Mouse (Mus musculus): Measurements from ENCODE around the gene Tlk1. TPM values are rescaled to one million over a fixed set of nuclear protein-coding genes. Genes with fewer than 3 reads are reported as not detected.
A peak's percentile ranks its signal among the peaks of the same experiment; 100 is the strongest.
"Not testable (repeated sequence)": the region's sequence is repeated elsewhere in the genome, so short reads cannot be mapped to it uniquely, and the experiment has no call there.

Tlk1 gene
- total RNA-seq, 2 experiments from 2014 or later = 48.2 to 64.3 TPM

DNA sequence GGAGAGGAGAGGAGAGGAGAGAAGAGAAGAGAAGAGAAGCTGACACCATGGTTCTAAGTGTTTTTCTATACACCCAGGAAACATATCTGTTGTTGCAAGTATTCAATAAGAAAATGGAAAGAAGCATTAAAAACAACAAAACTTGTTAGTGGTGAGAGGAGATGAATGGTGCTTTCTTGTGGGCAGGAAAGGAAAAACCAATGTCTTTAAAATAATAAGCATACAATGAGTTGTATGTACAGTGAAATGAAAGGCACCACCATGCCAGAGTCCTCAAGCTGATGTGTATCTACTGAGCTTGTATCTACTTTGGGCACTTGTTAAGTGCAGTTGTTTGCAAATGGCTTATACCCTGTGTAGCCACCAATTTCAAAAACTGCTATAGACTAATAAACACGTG lies 7.7 kb upstream of the Tlk1 start:
- no peak for DNase-seq

DNA sequence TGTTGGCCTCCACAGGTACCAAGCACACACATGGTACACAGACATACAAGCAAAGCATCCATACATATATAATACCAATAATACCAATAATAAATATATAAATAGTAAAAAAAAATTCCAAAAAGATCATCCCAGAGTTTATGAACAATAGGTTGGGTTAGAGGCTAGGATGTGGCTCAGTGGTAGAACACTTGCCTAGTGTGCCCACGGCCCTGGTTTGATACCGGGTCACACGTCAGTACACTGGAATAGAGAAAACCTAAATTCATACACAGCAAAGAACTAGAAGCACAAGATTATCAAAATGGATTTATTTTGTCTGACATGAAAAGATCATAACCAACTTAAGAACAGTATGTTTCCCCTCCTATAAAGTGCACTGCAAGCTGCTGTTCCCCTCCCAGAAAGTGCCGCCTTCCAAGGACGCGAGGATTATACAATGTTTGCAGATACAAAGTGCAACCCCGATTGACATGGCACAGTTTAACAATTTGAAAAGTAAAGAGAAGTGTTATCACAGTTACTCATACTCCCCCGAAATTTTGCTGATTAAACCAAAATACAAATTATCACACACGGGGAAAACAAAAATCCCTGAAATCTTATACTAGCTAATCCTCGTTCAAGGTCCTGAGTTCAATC lies 6.3 kb upstream of the Tlk1 start:
- DNase-seq = no peak

DNA sequence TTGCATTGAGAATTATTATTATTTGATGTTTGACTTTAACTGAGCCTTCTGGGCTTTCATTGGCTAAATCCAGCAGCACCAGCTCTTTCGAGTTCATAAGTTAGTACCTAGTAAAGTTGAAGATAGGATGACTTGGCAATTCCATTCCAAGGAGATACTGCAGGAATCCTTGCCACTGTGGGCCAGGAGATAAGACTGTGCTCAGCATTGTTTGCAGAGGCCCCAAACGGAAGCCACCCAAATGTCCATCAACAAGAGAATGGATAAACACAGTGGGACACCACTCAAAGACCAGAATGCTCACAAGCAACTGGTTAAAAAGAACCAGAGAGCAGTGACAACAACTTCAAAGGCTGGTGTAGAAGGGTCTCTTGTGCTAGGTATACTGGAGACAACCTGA lies 5.2 kb upstream of the Tlk1 start:
- no peak for DNase-seq

GRCm38 (mm10) chr2:70829946-70830610 lies 4.5 kb upstream of the Tlk1 start:
- DNase-seq = no peak

GRCm38 (mm10) chr2:70827780-70828179 lies 2.3 kb upstream of the Tlk1 start:
- no peak for DNase-seq

DNA sequence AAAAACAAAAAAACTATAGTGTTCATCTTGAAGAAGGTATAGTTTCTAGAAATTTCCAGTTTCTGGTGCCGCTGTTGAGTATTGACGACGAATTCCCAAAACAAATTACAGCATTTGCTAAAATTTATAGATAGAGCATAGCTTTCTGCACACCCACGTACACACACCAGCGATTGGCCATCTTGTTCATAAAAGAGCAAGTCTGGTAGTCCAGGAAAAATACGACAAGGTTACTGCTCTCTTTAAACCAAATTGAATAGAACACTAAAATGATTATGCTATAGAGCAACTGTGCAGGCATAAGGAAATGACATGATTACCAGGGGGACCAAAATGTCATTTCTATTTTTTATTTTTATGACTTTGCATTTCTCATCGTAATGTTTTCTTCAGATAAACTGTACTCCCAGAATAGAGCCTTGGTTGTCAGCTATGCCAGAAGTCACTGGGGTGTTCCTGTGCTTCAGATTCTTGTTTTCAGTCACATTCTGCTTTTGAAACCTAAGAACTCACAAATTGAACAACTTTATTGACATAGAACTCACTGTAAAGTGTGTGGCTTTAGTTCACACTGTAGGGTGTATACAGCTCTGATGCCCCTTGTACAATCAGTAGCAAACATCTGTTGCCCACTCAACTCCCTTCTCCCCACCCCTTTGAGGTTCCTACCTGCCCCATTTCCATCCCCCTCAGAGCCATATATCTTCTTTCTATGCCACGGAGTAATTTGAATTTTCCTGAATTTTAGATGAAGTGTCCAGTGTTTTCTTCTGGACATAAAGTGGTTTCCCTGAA lies 1.1 kb upstream of the Tlk1 start:
- DNase-seq = no peak

DNA sequence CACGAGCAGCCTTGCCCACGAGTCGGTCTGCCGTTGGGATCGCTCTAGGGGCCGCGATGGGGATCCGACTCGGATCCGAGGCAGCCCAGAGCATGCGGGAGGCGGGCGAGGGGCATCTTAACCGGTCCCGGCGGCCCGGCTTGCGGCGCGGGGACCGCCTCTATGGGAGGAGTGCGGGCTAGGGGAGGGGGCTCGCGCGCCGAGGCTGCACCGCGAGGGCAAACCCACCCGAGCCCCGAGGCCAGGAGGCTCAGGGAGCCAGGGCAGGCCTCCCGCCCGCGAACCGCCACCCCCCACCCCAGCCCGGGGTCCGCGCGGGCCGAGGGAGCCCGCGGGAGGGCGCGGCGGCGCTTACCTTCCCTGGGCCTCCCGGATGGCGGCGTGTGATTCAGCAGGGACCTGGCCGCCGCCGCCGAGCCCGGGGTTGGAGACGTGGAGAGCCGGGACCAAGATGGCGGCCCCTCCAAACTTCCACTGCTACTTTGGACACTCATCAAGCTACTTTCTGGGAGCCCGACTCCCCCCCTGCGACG lies 624 bp downstream of the Tlk1 start:
- DNase-seq = peak in 1 of 2 experiments; percentile 51

GRCm38 (mm10) chr2:70823926-70824800 lies 1.4 kb downstream of the Tlk1 start:
- peak in 1 of 2 experiments; percentile 36 for DNase-seq

GRCm38 (mm10) chr2:70823434-70823833 lies 2.1 kb downstream of the Tlk1 start:
- DNase-seq = no peak

DNA sequence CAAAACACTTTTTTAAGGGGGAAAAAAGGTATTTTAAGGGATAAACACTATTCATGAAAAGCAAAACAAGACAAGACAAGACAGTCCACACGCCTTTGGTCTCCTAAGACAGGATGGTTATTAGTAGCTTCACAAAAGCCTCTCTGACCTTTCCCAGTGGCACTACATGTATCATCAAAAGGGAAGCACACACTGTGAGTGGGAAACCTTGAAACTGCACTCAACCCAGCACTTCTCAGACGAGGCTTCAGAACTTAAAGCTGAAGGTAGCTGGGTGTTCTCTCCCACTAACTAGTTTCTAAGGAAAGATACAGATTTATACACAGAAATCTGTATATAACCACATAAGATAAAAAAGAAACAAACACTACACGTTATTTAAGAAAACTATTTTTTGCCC lies 8.6 kb downstream of the Tlk1 start:
- no peak for DNase-seq

DNA sequence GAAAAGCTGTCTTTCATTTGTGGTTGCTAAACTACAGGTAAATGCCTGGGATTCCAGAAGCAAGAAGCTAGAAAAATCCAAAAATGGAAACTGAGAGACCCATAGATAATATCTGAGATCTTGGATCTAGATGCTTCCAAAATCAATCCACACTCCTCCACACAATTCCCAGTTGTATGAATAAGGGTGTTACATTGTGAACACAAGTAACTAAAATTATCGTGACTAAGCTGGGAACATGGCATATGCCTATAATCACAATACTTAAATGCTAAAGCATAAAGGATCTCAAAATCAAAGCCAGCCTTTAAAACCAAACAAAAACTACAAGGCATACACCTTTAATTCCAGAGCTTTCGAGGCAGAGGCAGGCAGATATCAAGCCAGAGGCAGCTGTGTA lies 9.5 kb downstream of the Tlk1 start:
- DNase-seq = no peak

- no peak for DNase-seq
Observed at GRCm38 (mm10) chr2:70813608-70814007, 11.9 kb downstream of the Tlk1 start.

- no peak for DNase-seq
Observed at GRCm38 (mm10) chr2:70811476-70811875, 14.1 kb downstream of the Tlk1 start.

- no peak for DNase-seq
Observed at GRCm38 (mm10) chr2:70809921-70810320, 15.6 kb downstream of the Tlk1 start.

- no peak for DNase-seq
Observed at GRCm38 (mm10) chr2:70808681-70809080, 16.8 kb downstream of the Tlk1 start.

DNA sequence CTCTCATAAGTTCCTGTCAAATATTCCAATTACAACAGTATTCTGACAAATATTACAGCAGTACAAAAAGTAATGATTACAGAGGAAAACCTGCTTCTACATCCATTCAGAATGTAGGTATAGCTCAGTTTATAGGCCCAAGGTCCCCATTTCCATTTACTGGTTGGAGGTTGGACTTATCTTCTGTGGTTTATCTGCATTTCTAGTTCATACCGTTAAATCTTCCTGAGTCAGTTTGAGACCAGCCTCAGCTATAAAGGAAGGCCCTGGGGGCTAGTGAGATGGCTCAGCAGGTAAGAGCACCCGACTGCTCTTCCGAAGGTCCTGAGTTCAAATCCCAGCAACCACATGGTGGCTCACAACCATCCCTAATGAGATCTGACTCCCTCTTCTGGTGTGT lies 17.9 kb downstream of the Tlk1 start:
- DNase-seq = not testable (repeated sequence)

- no peak for DNase-seq
Observed at GRCm38 (mm10) chr2:70806020-70806419, 19.5 kb downstream of the Tlk1 start.

DNA sequence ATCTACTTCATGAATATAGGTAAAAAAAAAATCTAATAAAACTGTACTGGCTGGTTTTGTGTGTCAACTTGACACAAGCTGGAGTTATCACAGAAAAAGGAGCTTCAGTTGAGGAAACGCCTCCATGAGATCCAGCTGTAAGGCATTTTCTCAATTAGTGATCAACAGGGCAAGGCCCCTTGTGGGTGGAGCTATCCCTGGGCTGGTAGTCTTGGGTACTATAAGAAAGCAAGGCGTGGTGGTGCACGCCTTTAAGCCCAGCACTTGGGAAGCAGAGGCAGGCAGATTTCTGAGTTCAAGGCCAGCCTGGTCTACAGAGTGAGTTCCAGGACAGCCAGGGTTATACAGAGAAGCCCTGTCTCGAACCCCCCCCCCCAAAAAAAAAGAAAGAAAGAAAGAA lies 21.8 kb downstream of the Tlk1 start:
- DNase-seq = not testable (repeated sequence)

DNA sequence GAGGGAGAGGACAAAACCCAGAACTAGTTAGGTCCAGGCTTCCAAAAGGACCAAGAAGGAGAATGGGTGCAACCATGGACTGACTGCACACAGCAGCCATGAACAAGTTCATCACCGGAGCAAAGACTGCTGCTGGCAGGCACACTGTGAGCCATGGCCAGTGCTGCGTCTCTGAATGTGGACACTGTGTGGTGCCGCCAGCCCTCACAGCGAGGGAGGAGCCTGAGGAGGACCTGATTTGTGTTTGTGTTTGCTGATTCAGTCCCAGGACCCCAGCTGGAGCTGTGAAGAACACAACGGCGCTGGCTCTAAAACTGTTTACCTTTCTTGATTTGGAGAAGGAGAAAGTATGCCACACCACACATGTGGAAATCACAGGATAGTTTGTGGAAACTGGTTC lies 22.9 kb downstream of the Tlk1 start:
- DNase-seq = peak in 1 of 2 experiments; percentile 27

DNA sequence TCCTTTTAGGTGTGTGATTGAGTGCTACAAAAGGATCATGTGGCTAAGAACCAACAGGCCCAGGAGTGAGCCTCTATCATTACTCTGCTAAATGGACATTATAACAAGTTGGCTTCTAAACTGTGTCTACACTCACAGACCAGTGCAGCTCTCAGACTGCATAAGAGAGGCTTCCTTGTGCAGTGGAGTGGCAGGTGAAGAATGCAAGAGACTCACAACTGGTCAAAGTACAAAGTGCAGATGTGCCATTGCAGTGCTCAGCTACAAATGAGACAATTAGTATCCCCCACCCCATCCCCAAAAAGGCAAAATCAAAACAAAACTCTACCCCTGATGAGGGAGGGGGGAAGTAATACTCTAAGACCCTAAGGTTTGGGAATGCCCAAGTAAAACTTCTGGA lies 24.0 kb downstream of the Tlk1 start:
- no peak for DNase-seq

- no peak for DNase-seq
Observed at GRCm38 (mm10) chr2:70800396-70800795, 25.1 kb downstream of the Tlk1 start.

DNA sequence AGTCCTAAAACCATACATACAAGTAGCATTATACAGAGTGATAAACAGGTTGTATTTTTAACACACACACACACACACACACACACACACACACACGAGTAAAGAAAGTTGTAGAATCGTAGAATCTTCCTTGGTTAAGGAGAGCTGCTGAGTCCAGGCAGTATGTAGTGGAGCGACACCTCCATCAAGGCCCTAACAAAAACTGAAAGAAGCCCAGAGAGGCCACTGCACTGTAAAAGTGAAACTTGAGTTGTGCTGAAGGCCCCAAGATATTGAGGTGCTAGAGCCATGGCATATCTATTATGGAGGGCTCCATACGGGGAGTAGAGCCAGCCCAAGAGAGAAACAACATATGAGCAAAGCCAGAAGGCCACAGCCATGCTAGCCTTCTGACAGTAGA lies 32.3 kb downstream of the Tlk1 start:
- no peak for DNase-seq

All from adrenal gland, postnatal 36 days (tissue).